Mouse (Mus musculus): Measurements from ENCODE around the gene Actrt3. TPM values are rescaled to one million over a fixed set of nuclear protein-coding genes. Genes with fewer than 3 reads are reported as not detected.

Gene Actrt3
- total and polyA plus RNA-seq, 3 experiments: 0.27 TPM; not detected in 2

DNA sequence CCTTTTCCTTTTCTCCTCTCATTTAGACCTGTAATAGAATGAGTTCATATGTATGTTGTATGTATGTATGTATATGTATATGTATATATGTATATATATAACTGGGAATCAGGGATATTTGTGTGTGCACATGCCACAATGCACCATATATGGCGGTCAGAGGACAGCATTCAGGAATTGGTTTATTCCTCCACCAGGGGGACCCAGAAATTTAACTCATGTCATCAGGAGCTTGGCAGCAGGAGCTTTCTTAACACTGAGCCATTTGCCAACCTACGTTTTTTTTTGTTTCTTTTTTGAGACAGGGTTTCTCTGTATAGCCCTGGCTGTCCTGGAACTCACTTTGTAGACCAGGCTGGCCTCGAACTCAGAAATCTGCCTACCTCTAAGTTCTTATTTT, 33.9 kb upstream of the Actrt3 start:
- Histone ChIP-seq H3K27me3 (ENCODE audit: insufficient read depth, low read length) (peaks cover 4% of the 10 kb centered on the region; the same call in 1 of the 2 replicates), H3K4me1 (ENCODE audit: insufficient read depth, low read depth, low read length) (no peaks in the 10 kb centered on the region), H3K36me3 (replicated peaks) (no peaks in the 10 kb centered on the region), H3K9me3 (replicated peaks) (no peaks in the 10 kb centered on the region), H3K4me3 (ENCODE audit: low read depth, low read length) (no peak overlapping the region)
- ATAC-seq (ENCODE audit: extremely low read depth, insufficient number of reproducible peaks, low FRiP score, poor library complexity, severe bottlenecking) (no peak), DNase-seq (ENCODE audit: low spot score) (no peak)
- TF ChIP-seq TAL1 (conservative IDR thresholded peaks at IDR 0.05; ENCODE audit: low read depth, low read length) (no peak), GATA1 (IDR thresholded peaks at IDR 0.05; ENCODE audit: borderline replicate concordance, low read length) (no peak), CTCF (IDR thresholded peaks at IDR 0.05; ENCODE audit: low read depth, low read length) (no peak), GATA2 (IDR thresholded peaks at IDR 0.05; ENCODE audit: borderline replicate concordance, low read depth, low read length) (no peak), POLR2AphosphoS5 (IDR thresholded peaks at IDR 0.05; ENCODE audit: insufficient replicate concordance, low read depth, low read length) (no peak)

DNA sequence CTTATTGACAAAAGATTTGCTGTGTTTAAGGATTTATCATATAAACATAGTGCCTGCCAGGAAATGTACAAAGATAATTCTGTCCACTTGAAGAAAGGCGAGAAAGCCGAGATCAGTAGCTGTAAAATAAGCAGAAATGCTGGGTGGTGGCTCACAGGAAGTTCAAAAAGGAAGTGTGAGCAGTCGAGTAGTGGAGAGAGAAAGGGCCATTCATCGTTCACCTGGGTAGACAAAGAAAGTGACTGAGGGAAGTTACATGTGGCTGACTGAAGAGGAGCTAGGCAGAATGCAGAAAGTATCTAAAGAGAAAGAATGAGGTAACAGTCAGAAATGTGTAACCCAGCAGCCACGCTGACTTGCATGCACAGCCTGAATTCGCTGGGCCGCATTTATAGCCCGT, 20.4 kb upstream of the Actrt3 start:
- DNase-seq (ENCODE audit: low spot score): no peak
- ATAC-seq (ENCODE audit: extremely low read depth, insufficient number of reproducible peaks, low FRiP score, poor library complexity, severe bottlenecking): no peak
- peaks cover 61% of the 10 kb centered on the region for H3K36me3 ChIP-seq (replicated peaks)
- TF ChIP-seq GATA2 (IDR thresholded peaks at IDR 0.05; ENCODE audit: borderline replicate concordance, low read depth, low read length): no peak
- no peak for TF ChIP-seq CTCF (IDR thresholded peaks at IDR 0.05; ENCODE audit: low read depth, low read length)
- TF ChIP-seq GATA1 (IDR thresholded peaks at IDR 0.05; ENCODE audit: borderline replicate concordance, low read length): no peak
- TF ChIP-seq POLR2AphosphoS5 (IDR thresholded peaks at IDR 0.05; ENCODE audit: insufficient replicate concordance, low read depth, low read length): no peak
- no peak for TF ChIP-seq TAL1 (conservative IDR thresholded peaks at IDR 0.05; ENCODE audit: low read depth, low read length)
- no peaks in the 10 kb centered on the region for H3K9me3 ChIP-seq (replicated peaks)
- H3K4me3 ChIP-seq (ENCODE audit: low read depth, low read length): no peak overlapping the region
- no peaks in the 10 kb centered on the region for H3K4me1 ChIP-seq (ENCODE audit: insufficient read depth, low read depth, low read length)
- no peaks in the 10 kb centered on the region for H3K27me3 ChIP-seq (ENCODE audit: insufficient read depth, low read length)

DNA sequence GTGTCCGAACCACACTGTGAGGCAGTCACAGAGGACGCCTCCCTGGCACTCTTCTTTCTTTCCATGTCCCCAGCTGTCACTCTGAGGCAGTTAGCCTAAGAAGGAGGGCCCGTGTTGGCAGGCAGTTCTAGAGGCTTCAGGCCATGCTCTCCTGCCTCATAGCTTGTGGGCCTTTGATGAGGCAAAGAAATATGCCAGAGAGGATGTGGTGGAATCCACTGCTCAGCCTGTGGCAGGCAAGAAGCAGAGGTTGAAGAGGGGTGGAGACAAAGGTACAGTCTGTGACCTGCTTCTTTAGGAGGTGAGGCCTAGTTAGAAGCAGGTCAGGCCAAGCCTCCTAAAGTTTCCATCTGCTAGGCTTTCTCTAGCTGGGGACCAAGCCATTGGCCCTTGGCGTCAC, 11.2 kb upstream of the Actrt3 start:
- Histone ChIP-seq H3K4me1 (ENCODE audit: insufficient read depth, low read depth, low read length) (peaks cover 6% of the 10 kb centered on the region), H3K36me3 (replicated peaks) (peaks cover 79% of the 10 kb centered on the region), H3K4me3 (ENCODE audit: low read depth, low read length) (no peak overlapping the region), H3K9me3 (replicated peaks) (no peaks in the 10 kb centered on the region), H3K27me3 (ENCODE audit: insufficient read depth, low read length) (no peaks in the 10 kb centered on the region)
- DNase-seq (ENCODE audit: low spot score) (no peak), ATAC-seq (ENCODE audit: extremely low read depth, insufficient number of reproducible peaks, low FRiP score, poor library complexity, severe bottlenecking) (no peak)
- TF ChIP-seq TAL1 (conservative IDR thresholded peaks at IDR 0.05; ENCODE audit: low read depth, low read length): no peak
- no peak for TF ChIP-seq CTCF (IDR thresholded peaks at IDR 0.05; ENCODE audit: low read depth, low read length)
- no peak for TF ChIP-seq POLR2AphosphoS5 (IDR thresholded peaks at IDR 0.05; ENCODE audit: insufficient replicate concordance, low read depth, low read length)
- no peak for TF ChIP-seq GATA2 (IDR thresholded peaks at IDR 0.05; ENCODE audit: borderline replicate concordance, low read depth, low read length)
- TF ChIP-seq GATA1 (IDR thresholded peaks at IDR 0.05; ENCODE audit: borderline replicate concordance, low read length): no peak

DNA sequence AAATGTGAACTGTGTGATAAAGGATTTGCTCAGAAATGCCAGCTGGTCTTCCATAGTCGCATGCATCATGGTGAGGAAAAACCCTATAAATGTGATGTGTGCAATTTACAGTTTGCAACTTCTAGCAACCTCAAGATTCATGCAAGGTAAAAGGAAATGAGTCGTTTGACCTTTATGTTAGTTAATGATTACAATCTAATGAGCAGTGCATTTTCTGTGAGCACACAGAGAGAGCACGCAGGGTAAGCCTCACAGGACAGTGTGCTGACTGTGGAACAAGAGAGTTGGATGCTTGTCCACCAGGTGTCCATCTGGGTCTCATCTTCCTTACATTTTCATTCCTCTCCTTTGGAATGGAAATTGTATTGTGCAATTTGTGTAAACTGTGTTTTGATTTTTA, 9.3 kb upstream of the Actrt3 start:
- no peak overlapping the region for H3K4me3 ChIP-seq (ENCODE audit: low read depth, low read length)
- H3K36me3 ChIP-seq (replicated peaks): peaks cover 77% of the 10 kb centered on the region
- no peaks in the 10 kb centered on the region for H3K9me3 ChIP-seq (replicated peaks)
- peaks cover 14% of the 10 kb centered on the region for H3K4me1 ChIP-seq (ENCODE audit: insufficient read depth, low read depth, low read length)
- no peak for TF ChIP-seq POLR2AphosphoS5 (IDR thresholded peaks at IDR 0.05; ENCODE audit: insufficient replicate concordance, low read depth, low read length)
- no peak for TF ChIP-seq GATA2 (IDR thresholded peaks at IDR 0.05; ENCODE audit: borderline replicate concordance, low read depth, low read length)
- TF ChIP-seq GATA1 (IDR thresholded peaks at IDR 0.05; ENCODE audit: borderline replicate concordance, low read length): no peak
- TF ChIP-seq TAL1 (conservative IDR thresholded peaks at IDR 0.05; ENCODE audit: low read depth, low read length): no peak
- no peak for TF ChIP-seq CTCF (IDR thresholded peaks at IDR 0.05; ENCODE audit: low read depth, low read length)
- ATAC-seq (ENCODE audit: extremely low read depth, insufficient number of reproducible peaks, low FRiP score, poor library complexity, severe bottlenecking) (no peak), DNase-seq (ENCODE audit: low spot score) (no peak)
- no peaks in the 10 kb centered on the region for H3K27me3 ChIP-seq (ENCODE audit: insufficient read depth, low read length)

GRCm38 (mm10) chr3:30603256-30603655, 3.5 kb upstream of the Actrt3 start:
- TF ChIP-seq GATA2 (IDR thresholded peaks at IDR 0.05; ENCODE audit: borderline replicate concordance, low read depth, low read length): no peak
- TF ChIP-seq CTCF (IDR thresholded peaks at IDR 0.05; ENCODE audit: low read depth, low read length): no peak
- no peak for TF ChIP-seq TAL1 (conservative IDR thresholded peaks at IDR 0.05; ENCODE audit: low read depth, low read length)
- TF ChIP-seq POLR2AphosphoS5 (IDR thresholded peaks at IDR 0.05; ENCODE audit: insufficient replicate concordance, low read depth, low read length): no peak
- TF ChIP-seq GATA1 (IDR thresholded peaks at IDR 0.05; ENCODE audit: borderline replicate concordance, low read length): no peak
- H3K9me3 ChIP-seq (replicated peaks): no peaks in the 10 kb centered on the region
- H3K27me3 ChIP-seq (ENCODE audit: insufficient read depth, low read length): no peaks in the 10 kb centered on the region
- peaks cover 35% of the 10 kb centered on the region for H3K36me3 ChIP-seq (replicated peaks)
- DNase-seq (ENCODE audit: low spot score) (no peak), ATAC-seq (ENCODE audit: extremely low read depth, insufficient number of reproducible peaks, low FRiP score, poor library complexity, severe bottlenecking) (no peak)
- peak overlapping the region; percentile 98 for H3K4me3 ChIP-seq (ENCODE audit: low read depth, low read length)
- peaks cover 32% of the 10 kb centered on the region for H3K4me1 ChIP-seq (ENCODE audit: insufficient read depth, low read depth, low read length)

DNA sequence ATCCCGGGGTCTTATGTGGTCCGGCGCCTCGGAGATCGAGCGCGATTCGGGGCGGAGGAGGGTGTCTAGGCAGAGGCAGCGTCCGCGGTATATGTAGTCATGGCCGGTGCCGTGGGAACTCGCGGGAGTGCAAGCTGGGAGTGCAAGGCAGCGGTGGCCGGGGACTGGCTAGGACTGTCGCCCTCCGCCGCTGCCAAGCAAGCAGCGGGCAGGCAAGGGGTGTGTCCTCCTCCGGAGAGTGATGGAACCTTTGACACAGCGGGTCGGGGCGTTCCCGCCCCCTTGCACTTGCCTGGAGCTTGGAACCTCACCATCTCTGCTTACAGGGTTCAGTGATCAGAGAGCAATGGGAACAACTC, 3.0 kb upstream of the Actrt3 start:
- DNase-seq (ENCODE audit: low spot score) (peak; percentile 61), ATAC-seq (ENCODE audit: extremely low read depth, insufficient number of reproducible peaks, low FRiP score, poor library complexity, severe bottlenecking) (peak; percentile 59)
- peaks cover 31% of the 10 kb centered on the region for H3K36me3 ChIP-seq (replicated peaks)
- H3K9me3 ChIP-seq (replicated peaks): no peaks in the 10 kb centered on the region
- H3K27me3 ChIP-seq (ENCODE audit: insufficient read depth, low read length): no peaks in the 10 kb centered on the region
- TF ChIP-seq CTCF (IDR thresholded peaks at IDR 0.05; ENCODE audit: low read depth, low read length): no peak
- no peak for TF ChIP-seq GATA1 (IDR thresholded peaks at IDR 0.05; ENCODE audit: borderline replicate concordance, low read length)
- TF ChIP-seq POLR2AphosphoS5 (IDR thresholded peaks at IDR 0.05; ENCODE audit: insufficient replicate concordance, low read depth, low read length): no peak
- no peak for TF ChIP-seq TAL1 (conservative IDR thresholded peaks at IDR 0.05; ENCODE audit: low read depth, low read length)
- no peak for TF ChIP-seq GATA2 (IDR thresholded peaks at IDR 0.05; ENCODE audit: borderline replicate concordance, low read depth, low read length)
- peaks cover 30% of the 10 kb centered on the region for H3K4me1 ChIP-seq (ENCODE audit: insufficient read depth, low read depth, low read length)
- H3K4me3 ChIP-seq (ENCODE audit: low read depth, low read length): peak overlapping the region; percentile 98

Measured in G1E (cell line).